Mouse (Mus musculus): Measurements from ENCODE around the gene Ints7. TPM values are rescaled to one million over a fixed set of nuclear protein-coding genes. Genes with fewer than 3 reads are reported as not detected.

The Ints7 gene
- polyA plus RNA-seq, 1 experiment from 2014 or later = 35.7 TPM

DNA sequence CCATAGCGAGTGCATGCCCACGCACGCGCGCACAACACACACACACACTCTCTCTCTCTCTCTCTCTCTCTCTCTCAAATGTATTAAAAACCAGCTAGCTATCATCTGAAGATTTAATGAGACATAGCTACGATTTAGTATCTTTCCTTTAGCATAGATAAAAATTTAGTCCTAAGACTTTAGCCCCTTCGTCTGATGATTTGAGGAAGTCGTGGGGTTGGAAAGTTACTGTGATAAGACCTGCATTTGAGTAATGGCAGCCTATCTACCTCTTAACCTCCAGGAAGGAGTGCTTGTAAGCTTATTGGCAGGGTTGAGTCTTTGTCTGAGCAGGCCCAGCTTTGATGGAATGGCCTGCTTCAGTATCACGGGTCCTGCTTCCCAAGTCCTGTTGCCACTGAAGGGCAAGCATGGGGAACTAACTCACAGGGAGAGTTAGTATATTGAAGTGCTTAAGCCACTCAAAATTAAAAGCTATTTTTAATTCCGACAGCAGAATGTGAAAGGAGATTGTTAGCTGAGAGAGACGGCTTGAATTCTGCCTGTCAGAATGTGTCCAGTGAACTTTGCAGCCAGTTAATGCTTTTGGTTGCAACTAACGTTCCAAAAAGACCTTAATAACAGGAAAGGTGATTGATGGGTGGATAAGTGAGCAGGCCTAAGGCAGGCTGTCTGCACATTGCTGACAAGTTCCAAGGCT, 42.8 kb downstream of the Ints7 start:
- WGBS = 91% methylated on average over 12 of the region's 12 CpGs
- no peak overlapping the region for H3K9ac ChIP-seq (ENCODE audit: low read depth, low read length)
- ATAC-seq = no peak
- H3K4me2 ChIP-seq (ENCODE audit: low read depth, low read length) = no peak overlapping the region
- H3K27ac ChIP-seq (ENCODE audit: low read length) = no peak overlapping the region
- no peaks in the 10 kb centered on the region for H3K9me3 ChIP-seq (ENCODE audit: control insufficient read depth, low read length)
- no peak overlapping the region for H3K4me3 ChIP-seq (ENCODE audit: low read length)
- H3K36me3 ChIP-seq (ENCODE audit: control insufficient read depth, insufficient read depth, low read length) = peaks cover 19% of the 10 kb centered on the region
- H3K27me3 ChIP-seq (replicated peaks; ENCODE audit: control insufficient read depth, insufficient read depth, low read length) = no peaks in the 10 kb centered on the region
- H3K4me1 ChIP-seq (ENCODE audit: control insufficient read depth, insufficient read depth, low read length) = no peaks in the 10 kb centered on the region

- Histone ChIP-seq H3K4me2 (ENCODE audit: low read depth, low read length) (no peak overlapping the region), H3K27ac (ENCODE audit: low read length) (no peak overlapping the region), H3K27me3 (replicated peaks; ENCODE audit: control insufficient read depth, insufficient read depth, low read length) (no peaks in the 10 kb centered on the region), H3K4me1 (ENCODE audit: control insufficient read depth, insufficient read depth, low read length) (no peaks in the 10 kb centered on the region), H3K4me3 (ENCODE audit: low read length) (no peak overlapping the region), H3K9ac (ENCODE audit: low read depth, low read length) (no peak overlapping the region), H3K36me3 (ENCODE audit: control insufficient read depth, insufficient read depth, low read length) (peaks cover 14% of the 10 kb centered on the region), H3K9me3 (ENCODE audit: control insufficient read depth, low read length) (no peaks in the 10 kb centered on the region)
- WGBS = 93% methylated on average over 8 of the region's 8 CpGs
- ATAC-seq = no peak
Measured at GRCm38 (mm10) chr1:191621096-191621495, 45.7 kb downstream of the Ints7 start.

DNA sequence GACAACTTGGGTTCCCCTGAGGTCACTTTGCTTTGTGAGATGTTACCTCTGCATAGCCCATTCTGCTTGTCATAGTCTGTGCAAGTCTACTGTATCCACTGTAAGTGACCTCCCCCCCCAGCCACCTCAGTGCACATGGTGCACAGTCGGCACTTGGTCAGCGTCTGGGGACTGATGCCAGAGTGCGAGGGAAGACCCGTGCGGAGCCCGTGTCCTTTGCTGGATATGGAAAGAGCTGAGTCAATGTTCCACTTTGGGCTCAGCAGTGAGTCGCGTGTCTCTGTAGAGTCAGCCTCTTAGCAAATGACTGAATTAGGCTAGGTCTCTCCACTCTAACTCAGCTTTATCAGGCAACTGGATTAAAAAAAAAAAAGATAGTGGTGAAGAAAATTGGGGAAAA, 47.4 kb downstream of the Ints7 start:
- Histone ChIP-seq H3K9ac (ENCODE audit: low read depth, low read length) (no peak overlapping the region), H3K9me3 (ENCODE audit: control insufficient read depth, low read length) (no peaks in the 10 kb centered on the region), H3K36me3 (ENCODE audit: control insufficient read depth, insufficient read depth, low read length) (peaks cover 9% of the 10 kb centered on the region; the same call in 1 of the 2 replicates), H3K27ac (ENCODE audit: low read length) (no peak overlapping the region), H3K4me3 (ENCODE audit: low read length) (no peak overlapping the region), H3K27me3 (replicated peaks; ENCODE audit: control insufficient read depth, insufficient read depth, low read length) (no peaks in the 10 kb centered on the region), H3K4me2 (ENCODE audit: low read depth, low read length) (no peak overlapping the region), H3K4me1 (ENCODE audit: control insufficient read depth, insufficient read depth, low read length) (no peaks in the 10 kb centered on the region)
- ATAC-seq = no peak
- WGBS = 96% methylated on average over 8 of the region's 8 CpGs

DNA sequence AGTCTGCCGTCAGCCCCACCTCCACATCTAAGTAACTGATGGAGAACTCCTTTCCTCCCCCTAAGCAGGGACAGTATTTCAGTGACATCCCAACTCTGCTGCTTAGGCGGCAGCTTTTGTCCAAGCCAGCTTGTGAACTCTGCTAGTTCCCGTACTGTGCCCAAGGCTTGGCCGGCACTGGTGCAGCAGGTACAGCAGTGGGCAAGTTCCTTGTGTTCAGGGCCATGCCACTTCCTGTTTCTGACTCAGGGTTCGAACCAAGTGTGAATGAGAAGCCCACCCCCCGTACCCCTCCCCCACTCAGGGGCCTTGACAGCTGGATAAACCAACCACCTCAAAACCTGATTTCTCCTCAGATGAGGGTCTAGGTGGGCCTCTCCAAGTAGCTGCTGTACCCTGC, 49.1 kb downstream of the Ints7 start:
- H3K27ac ChIP-seq (ENCODE audit: low read length) = no peak overlapping the region
- H3K4me1 ChIP-seq (ENCODE audit: control insufficient read depth, insufficient read depth, low read length) = no peaks in the 10 kb centered on the region
- H3K4me3 ChIP-seq (ENCODE audit: low read length) = no peak overlapping the region
- H3K27me3 ChIP-seq (replicated peaks; ENCODE audit: control insufficient read depth, insufficient read depth, low read length) = no peaks in the 10 kb centered on the region
- no peak for ATAC-seq
- H3K9me3 ChIP-seq (ENCODE audit: control insufficient read depth, low read length) = no peaks in the 10 kb centered on the region
- H3K4me2 ChIP-seq (ENCODE audit: low read depth, low read length) = no peak overlapping the region
- 72% methylated on average over 6 of the region's 6 CpGs for WGBS
- H3K9ac ChIP-seq (ENCODE audit: low read depth, low read length) = no peak overlapping the region
- H3K36me3 ChIP-seq (ENCODE audit: control insufficient read depth, insufficient read depth, low read length) = peaks cover 5% of the 10 kb centered on the region; the same call in 1 of the 2 replicates

DNA sequence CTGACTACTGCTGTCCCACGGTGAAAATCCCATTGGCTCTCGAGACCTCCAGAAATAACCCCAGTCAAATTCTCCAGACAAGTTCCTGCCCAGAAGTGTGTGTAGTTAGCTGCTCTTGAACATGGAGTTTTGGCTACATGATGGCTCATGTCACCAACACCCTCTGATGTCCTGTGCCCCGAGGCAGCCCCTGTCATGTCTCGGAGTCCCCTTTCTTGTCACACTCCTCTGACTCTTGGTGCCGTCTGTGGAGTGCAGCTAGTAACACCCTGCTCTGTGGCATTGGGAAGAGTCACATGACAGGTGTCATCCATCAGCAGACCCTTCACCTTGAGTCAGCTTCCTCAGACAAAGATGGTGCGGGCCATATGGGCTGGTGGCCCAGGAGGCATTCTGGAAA, 49.6 kb downstream of the Ints7 start:
- no peak overlapping the region for H3K4me3 ChIP-seq (ENCODE audit: low read length)
- no peaks in the 10 kb centered on the region for H3K27me3 ChIP-seq (replicated peaks; ENCODE audit: control insufficient read depth, insufficient read depth, low read length)
- no peak overlapping the region for H3K4me2 ChIP-seq (ENCODE audit: low read depth, low read length)
- WGBS = 65% methylated on average over 6 of the region's 6 CpGs
- no peak overlapping the region for H3K9ac ChIP-seq (ENCODE audit: low read depth, low read length)
- H3K4me1 ChIP-seq (ENCODE audit: control insufficient read depth, insufficient read depth, low read length) = no peaks in the 10 kb centered on the region
- H3K27ac ChIP-seq (ENCODE audit: low read length) = no peak overlapping the region
- H3K36me3 ChIP-seq (ENCODE audit: control insufficient read depth, insufficient read depth, low read length) = peaks cover 3% of the 10 kb centered on the region; the same call in 1 of the 2 replicates
- no peaks in the 10 kb centered on the region for H3K9me3 ChIP-seq (ENCODE audit: control insufficient read depth, low read length)
- no peak for ATAC-seq

DNA sequence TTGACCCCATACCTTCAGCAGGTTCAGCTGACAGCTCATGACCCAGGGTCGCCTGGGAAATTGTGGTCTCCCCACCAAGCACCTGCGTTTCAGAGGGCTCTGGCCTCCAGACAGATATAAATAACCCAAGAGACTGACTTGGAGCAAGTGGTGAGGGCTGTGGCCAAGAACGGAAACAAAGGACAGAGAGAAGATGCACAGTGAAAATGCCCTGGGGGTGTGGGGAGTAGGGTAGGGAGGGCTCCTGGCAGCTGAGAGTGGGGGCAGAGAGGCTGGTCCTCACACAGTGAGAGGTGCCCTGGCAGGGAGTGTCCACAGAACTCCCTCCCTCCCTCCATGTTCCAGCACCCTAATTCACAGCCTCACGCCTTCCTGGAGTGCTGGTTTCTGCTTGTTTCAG, 50.2 kb downstream of the Ints7 start:
- no peak for ATAC-seq
- Histone ChIP-seq H3K27ac (ENCODE audit: low read length) (no peak overlapping the region), H3K9me3 (ENCODE audit: control insufficient read depth, low read length) (no peaks in the 10 kb centered on the region), H3K4me3 (ENCODE audit: low read length) (no peak overlapping the region), H3K36me3 (ENCODE audit: control insufficient read depth, insufficient read depth, low read length) (peaks cover 3% of the 10 kb centered on the region; the same call in 1 of the 2 replicates), H3K4me1 (ENCODE audit: control insufficient read depth, insufficient read depth, low read length) (no peaks in the 10 kb centered on the region), H3K4me2 (ENCODE audit: low read depth, low read length) (no peak overlapping the region), H3K9ac (ENCODE audit: low read depth, low read length) (no peak overlapping the region), H3K27me3 (replicated peaks; ENCODE audit: control insufficient read depth, insufficient read depth, low read length) (no peaks in the 10 kb centered on the region)
- WGBS = 29% methylated on average over 4 of the region's 4 CpGs

DNA sequence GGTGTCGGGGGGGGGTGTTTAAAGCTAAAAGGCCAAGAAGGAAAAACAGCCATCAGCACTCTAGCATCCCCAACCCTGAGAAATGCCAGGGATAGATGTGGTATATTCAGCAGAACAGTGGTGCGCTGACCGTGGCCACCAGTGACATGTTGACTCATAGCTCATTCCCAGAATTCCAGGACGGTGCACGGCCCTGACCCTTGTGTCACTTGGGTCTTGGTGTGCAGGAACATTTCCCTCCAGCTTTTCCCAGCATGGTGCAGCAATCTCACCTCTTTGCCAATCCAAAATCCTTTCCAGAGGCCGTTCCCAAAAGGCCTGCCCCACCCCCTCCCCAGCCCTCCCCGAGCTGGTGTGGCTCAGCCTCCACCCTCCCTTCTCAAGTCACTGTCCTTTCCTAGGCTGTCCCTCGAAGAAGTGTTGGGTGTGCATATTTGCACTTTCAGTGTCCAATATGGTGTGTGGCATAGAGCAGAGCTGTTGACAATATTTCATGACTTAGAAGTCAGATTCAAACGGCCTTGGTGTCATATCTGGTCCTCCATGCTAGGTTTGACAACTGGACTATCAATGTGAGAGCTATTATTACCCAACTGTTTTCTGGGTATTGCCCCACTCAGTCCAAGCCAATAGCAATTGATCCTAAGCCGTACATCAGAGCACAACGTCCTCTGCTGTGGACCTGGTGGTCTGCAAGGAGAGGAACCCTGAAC, 53.2 kb downstream of the Ints7 start:
- ATAC-seq = no peak
- no peak overlapping the region for H3K9ac ChIP-seq (ENCODE audit: low read depth, low read length)
- H3K27me3 ChIP-seq (replicated peaks; ENCODE audit: control insufficient read depth, insufficient read depth, low read length) = no peaks in the 10 kb centered on the region
- no peaks in the 10 kb centered on the region for H3K4me1 ChIP-seq (ENCODE audit: control insufficient read depth, insufficient read depth, low read length)
- H3K4me3 ChIP-seq (ENCODE audit: low read length) = no peak overlapping the region
- no peaks in the 10 kb centered on the region for H3K36me3 ChIP-seq (ENCODE audit: control insufficient read depth, insufficient read depth, low read length)
- 60% methylated on average over 11 of the region's 11 CpGs for WGBS
- H3K9me3 ChIP-seq (ENCODE audit: control insufficient read depth, low read length) = no peaks in the 10 kb centered on the region
- no peak overlapping the region for H3K4me2 ChIP-seq (ENCODE audit: low read depth, low read length)
- no peak overlapping the region for H3K27ac ChIP-seq (ENCODE audit: low read length)

DNA sequence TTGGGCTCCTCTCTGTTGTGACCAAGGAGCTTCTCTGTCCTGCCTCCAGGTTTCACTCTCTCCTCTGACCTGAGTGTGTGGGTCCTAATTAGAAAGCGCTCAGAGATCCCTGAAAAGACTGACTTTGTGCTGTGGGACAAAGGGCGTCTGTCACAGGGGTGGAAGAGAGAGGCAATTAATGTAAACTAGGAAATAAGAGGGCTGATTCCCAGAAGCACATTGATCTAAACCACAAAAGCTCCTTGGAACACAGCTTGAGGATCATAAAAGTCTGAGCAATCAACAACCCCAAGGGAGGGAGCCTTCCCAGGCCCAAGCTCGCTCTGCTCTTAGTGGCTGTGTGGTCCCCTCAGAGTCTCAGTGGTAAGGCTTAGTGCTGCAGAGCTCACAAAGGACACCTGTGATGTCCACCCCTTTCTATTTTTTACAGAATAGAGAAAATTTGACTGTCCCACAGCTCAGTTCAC, 53.8 kb downstream of the Ints7 start:
- 36% methylated on average over 3 of the region's 3 CpGs for WGBS
- Histone ChIP-seq H3K9ac (ENCODE audit: low read depth, low read length) (no peak overlapping the region), H3K4me1 (ENCODE audit: control insufficient read depth, insufficient read depth, low read length) (no peaks in the 10 kb centered on the region), H3K4me3 (ENCODE audit: low read length) (no peak overlapping the region), H3K4me2 (ENCODE audit: low read depth, low read length) (no peak overlapping the region), H3K27ac (ENCODE audit: low read length) (no peak overlapping the region), H3K9me3 (ENCODE audit: control insufficient read depth, low read length) (no peaks in the 10 kb centered on the region), H3K27me3 (replicated peaks; ENCODE audit: control insufficient read depth, insufficient read depth, low read length) (no peaks in the 10 kb centered on the region), H3K36me3 (ENCODE audit: control insufficient read depth, insufficient read depth, low read length) (no peaks in the 10 kb centered on the region)
- peak; percentile 75 for ATAC-seq

DNA sequence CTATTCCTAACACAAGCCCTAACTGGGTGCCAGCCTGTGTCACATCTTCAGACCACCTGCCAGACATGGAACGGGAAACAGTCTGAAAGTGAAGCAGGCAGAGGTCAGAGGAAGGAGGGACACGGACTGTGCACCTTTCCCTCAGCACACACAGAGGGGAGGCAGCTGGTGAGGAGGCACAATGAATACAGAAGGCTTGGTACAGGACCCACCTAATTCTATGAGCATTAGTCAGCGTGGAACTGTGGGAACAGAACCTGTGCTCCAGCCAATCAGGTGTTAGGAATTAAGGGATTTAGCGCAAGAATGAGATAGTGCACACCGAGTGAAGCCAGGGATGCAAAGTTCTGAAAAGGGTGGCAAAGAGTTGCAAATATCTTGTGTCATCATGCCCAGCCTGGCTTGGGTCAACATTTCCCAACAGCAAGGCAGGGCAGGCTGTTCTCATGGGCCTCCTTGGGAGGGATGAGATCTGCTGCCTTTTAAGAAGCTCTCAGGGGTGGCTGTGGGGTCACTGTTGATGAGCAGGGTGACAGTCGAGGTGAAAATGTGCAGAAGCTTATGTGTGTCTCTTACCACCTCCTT, 57.2 kb downstream of the Ints7 start:
- Histone ChIP-seq H3K27me3 (replicated peaks; ENCODE audit: control insufficient read depth, insufficient read depth, low read length) (no peaks in the 10 kb centered on the region), H3K4me2 (ENCODE audit: low read depth, low read length) (no peak overlapping the region), H3K4me3 (ENCODE audit: low read length) (no peak overlapping the region), H3K4me1 (ENCODE audit: control insufficient read depth, insufficient read depth, low read length) (no peaks in the 10 kb centered on the region), H3K9me3 (ENCODE audit: control insufficient read depth, low read length) (no peaks in the 10 kb centered on the region), H3K27ac (ENCODE audit: low read length) (no peak overlapping the region), H3K9ac (ENCODE audit: low read depth, low read length) (no peak overlapping the region), H3K36me3 (ENCODE audit: control insufficient read depth, insufficient read depth, low read length) (no peaks in the 10 kb centered on the region)
- 74% methylated on average over 6 of the region's 6 CpGs for WGBS
- no peak for ATAC-seq
